Mouse (Mus musculus) CH12.LX (cell line): ENCODE measurements around the gene Artn. TPM values are rescaled to one million over a fixed set of nuclear protein-coding genes. Genes with fewer than 3 reads are reported as not detected.

Experiments used
- DNase-seq: peaks from one replicate; pipeline ENCODE4 v3.0.0-alpha.2; 2013; ENCODE audit errors: extremely low read depth
- H3K27ac ChIP-seq: 2 replicates; pipeline ENCODE4 v1.5.1; 2012; ENCODE audit warnings: low read depth, mild to moderate bottlenecking, control low read depth, moderate library complexity; ENCODE audit not compliant: insufficient read depth
- H3K27me3 ChIP-seq: replicated peaks from 2 replicates; pipeline ENCODE3; 2012; ENCODE audit warnings: inconsistent platforms
- H3K36me3 ChIP-seq, 2 experiments: replicated peaks in 1 of 2; 2 replicates each; pipeline versions ENCODE3 to v1.6.1; 2012; ENCODE audit warnings: inconsistent platforms in 1 of 2, low read length in 1 of 2, mild to moderate bottlenecking in 1 of 2, mixed read lengths in 1 of 2, moderate library complexity in 1 of 2; ENCODE audit not compliant: control insufficient read depth in 1 of 2, insufficient read depth in 1 of 2
- H3K4me1 ChIP-seq, 2 experiments: 2 replicates each; pipeline ENCODE4 v1.6.1; 2012; ENCODE audit warnings: inconsistent platforms in 1 of 2, moderate library complexity in 1 of 2; ENCODE audit not compliant: insufficient read depth in 2 of 2, control insufficient read depth in 1 of 2
- H3K4me2 ChIP-seq: 2 replicates; pipeline ENCODE4 v1.6.1; 2012; ENCODE audit warnings: low read depth, mild to moderate bottlenecking, control low read depth; ENCODE audit not compliant: poor library complexity, insufficient read depth, severe bottlenecking
- H3K4me3 ChIP-seq, 3 experiments: fragments of 150-350 bp in 1 of 3; sonication (generic) in 1 of 3; replicated peaks in 1 of 3; 2 replicates each; pipeline versions ENCODE3 to v1.5.1; 2011 to 2012; ENCODE audit warnings: low read depth in 2 of 3, low read length in 2 of 3, mild to moderate bottlenecking in 2 of 3, moderate library complexity in 2 of 3, control low read depth in 1 of 3, improper control_type of control experiment in 1 of 3, inconsistent platforms in 1 of 3, mixed read lengths in 1 of 3; ENCODE audit not compliant: poor library complexity in 1 of 3
- H3K79me2 ChIP-seq: replicated peaks from 2 replicates; pipeline ENCODE4 v1.6.1; 2012; ENCODE audit warnings: mild to moderate bottlenecking, moderate library complexity; ENCODE audit not compliant: control insufficient read depth, poor library complexity, insufficient read depth, severe bottlenecking; ENCODE audit errors: extremely low read depth
- H3K9ac ChIP-seq: 2 replicates; pipeline ENCODE4 v1.6.1; 2012; ENCODE audit warnings: low read depth, mild to moderate bottlenecking, control low read depth, moderate library complexity; ENCODE audit not compliant: insufficient read depth
- H3K9me3 ChIP-seq: replicated peaks from 2 replicates; pipeline ENCODE3; 2012; ENCODE audit warnings: low read length, inconsistent platforms, mixed read lengths
- BHLHE40 ChIP-seq: IDR thresholded peaks from 2 replicates; pipeline ENCODE4 v1.6.1; 2011; ENCODE audit warnings: mild to moderate bottlenecking, low read depth, low read length, improper control_type of control experiment
- CHD1 ChIP-seq: IDR thresholded peaks from 2 replicates; pipeline ENCODE4 v1.6.1; 2012; ENCODE audit warnings: low read depth, low read length, improper control_type of control experiment, inconsistent platforms
- CHD2 ChIP-seq: IDR thresholded peaks from 2 replicates; pipeline ENCODE4 v1.6.1; 2011; ENCODE audit warnings: low read length, improper control_type of control experiment
- CTCF ChIP-seq, 2 experiments: IDR thresholded peaks in 1 of 2; conservative IDR thresholded peaks in 1 of 2; 2 replicates each; pipeline ENCODE4 v1.5.1; 2011 to 2012; ENCODE audit warnings: low read depth in 2 of 2, low read length in 2 of 2, improper control_type of control experiment in 1 of 2, inconsistent platforms in 1 of 2, mild to moderate bottlenecking in 1 of 2, moderate library complexity in 1 of 2
- E2F4 ChIP-seq: IDR thresholded peaks from 2 replicates; pipeline ENCODE4 v1.6.1; 2011; ENCODE audit warnings: low read depth, low read length, improper control_type of control experiment; ENCODE audit not compliant: insufficient replicate concordance
- ETS1 ChIP-seq: conservative IDR thresholded peaks from 2 replicates; pipeline ENCODE4 v1.6.1; 2012; ENCODE audit warnings: low read depth, mild to moderate bottlenecking, inconsistent platforms, low read length, improper control_type of control experiment, moderate library complexity
- HCFC1 ChIP-seq: IDR thresholded peaks from 2 replicates; pipeline ENCODE4 v1.6.1; 2012; ENCODE audit warnings: low read depth, mild to moderate bottlenecking, inconsistent platforms, low read length, improper control_type of control experiment
- IRF4 ChIP-seq: IDR thresholded peaks from 2 replicates; pipeline ENCODE4 v1.6.1; 2014; ENCODE audit warnings: low read depth, mild to moderate bottlenecking, inconsistent platforms, low read length, improper control_type of control experiment
- JUND ChIP-seq: conservative IDR thresholded peaks from 2 replicates; pipeline ENCODE4 v1.6.1; 2011; ENCODE audit warnings: low read depth, low read length, improper control_type of control experiment
- MXI1 ChIP-seq: IDR thresholded peaks from 2 replicates; pipeline ENCODE4 v1.6.1; 2011; ENCODE audit warnings: mild to moderate bottlenecking, low read depth, low read length, improper control_type of control experiment
- MYC ChIP-seq: IDR thresholded peaks from 2 replicates; pipeline ENCODE4 v1.6.1; 2011; ENCODE audit warnings: low read depth, mild to moderate bottlenecking, improper control_type of control experiment, low read length
- NRF1 ChIP-seq: IDR thresholded peaks from 2 replicates; pipeline ENCODE4 v1.6.1; 2014; ENCODE audit warnings: low read depth, mild to moderate bottlenecking, inconsistent platforms, low read length, improper control_type of control experiment, moderate library complexity
- PAX5 ChIP-seq: IDR thresholded peaks from 2 replicates; pipeline ENCODE4 v1.6.1; 2012; ENCODE audit warnings: low read length, inconsistent platforms, mixed read lengths
- POLR2A ChIP-seq: IDR thresholded peaks from 2 replicates; pipeline ENCODE4 v1.6.1; 2011; ENCODE audit warnings: low read depth, mild to moderate bottlenecking, improper control_type of control experiment, low read length
- POLR2AphosphoS2 ChIP-seq: IDR thresholded peaks from 2 replicates; pipeline ENCODE4 v1.6.1; 2011; ENCODE audit warnings: low read depth, low read length, improper control_type of control experiment
- SIN3A ChIP-seq: IDR thresholded peaks from 2 replicates; pipeline ENCODE4 v1.6.1; 2012; ENCODE audit warnings: low read length, improper control_type of control experiment, inconsistent platforms
- TBP ChIP-seq: conservative IDR thresholded peaks from 2 replicates; pipeline ENCODE4 v1.6.1; 2011; ENCODE audit warnings: low read depth, low read length, improper control_type of control experiment
- TCF12 ChIP-seq: IDR thresholded peaks from 2 replicates; pipeline ENCODE4 v1.6.1; 2014; ENCODE audit warnings: low read depth, mild to moderate bottlenecking, inconsistent platforms, low read length, improper control_type of control experiment
- UBTF ChIP-seq: IDR thresholded peaks from 2 replicates; pipeline ENCODE4 v1.6.1; 2012; ENCODE audit warnings: low read depth, mild to moderate bottlenecking, inconsistent platforms, low read length, improper control_type of control experiment, moderate library complexity
- USF1 ChIP-seq: IDR thresholded peaks from 2 replicates; pipeline ENCODE4 v1.6.1; 2014; ENCODE audit warnings: low read depth, mild to moderate bottlenecking, inconsistent platforms, low read length, improper control_type of control experiment
- ZMIZ1 ChIP-seq: IDR thresholded peaks from 2 replicates; pipeline ENCODE4 v1.6.1; 2012; ENCODE audit warnings: low read depth, mild to moderate bottlenecking, inconsistent platforms, low read length, improper control_type of control experiment
- dilution Hi-C: fragments of 300-500 bp; cut with MboI; formaldehyde crosslinking; loops from 2 replicates; pipeline ENCODE4 v1.14.3; 2020; ENCODE audit warnings: low sequenced_read_pairs; ENCODE audit not compliant: extremely low pct_unique_long_range_greater_than_20kb, extremely low pct_ligation_motif_present
- in situ Hi-C: fragments of 300-500 bp; cut with MboI; formaldehyde crosslinking; loops from 3 replicates; pipeline ENCODE4 v1.14.3; 2019; ENCODE audit warnings: low sequenced_read_pairs, low pct_ligation_motif_present, low pct_unique_long_range_greater_than_20kb, mixed read lengths
- polyA plus RNA-seq: library from polyadenylated mRNA; unstranded; fragments of >175 nt; gene quantifications from 2 replicates; pipeline ENCODE4 v1.2.1, GENCODE M21; 2012; ENCODE audit warnings: low read depth; ENCODE audit not compliant: insufficient read length
- total RNA-seq, 2 experiments: library from RNA; depleted of rRNA; stranded (reverse); fragments of 300-350 nt in 1 of 2; fragments of >200 nt in 1 of 2; gene quantifications; 2 replicates each; pipeline ENCODE4 v1.2.3; 2012 to 2014

Gene Artn
- total and polyA plus RNA-seq, 3 experiments, result not detected

GRCm38 (mm10) chr4:117889471-117889870 lies 40.1 kb downstream of the Artn start:
- no peak overlapping the region for H3K4me2 ChIP-seq
- no peak for DNase-seq
- peaks cover 34 to 60% of the 10 kb centered on the region in 2 experiments for H3K36me3 ChIP-seq
- H3K27me3 ChIP-seq, result no peaks in the 10 kb centered on the region
- TF ChIP-seq TBP, result no peak
- no peak for TF ChIP-seq SIN3A
- TF ChIP-seq BHLHE40, result no peak
- no peak for TF ChIP-seq UBTF
- TF ChIP-seq USF1, result no peak
- TF ChIP-seq MXI1, result no peak
- no peak for TF ChIP-seq HCFC1
- no peak for TF ChIP-seq ZMIZ1
- no peak for TF ChIP-seq POLR2A
- TF ChIP-seq CHD2, result no peak
- no peak for TF ChIP-seq TCF12
- TF ChIP-seq MYC, result no peak
- TF ChIP-seq E2F4, result no peak
- TF ChIP-seq ETS1, result no peak
- no peak for TF ChIP-seq NRF1
- TF ChIP-seq CHD1, result no peak
- TF ChIP-seq IRF4, result no peak
- TF ChIP-seq JUND, result no peak
- TF ChIP-seq CTCF (conservative IDR thresholded peaks at IDR 0.05 in 1 of 2, IDR thresholded peaks at IDR 0.05 in 1 of 2; ENCODE audit: low read depth in 2 of 2, low read length in 2 of 2), result no peak
- TF ChIP-seq POLR2AphosphoS2, result no peak
- no peak overlapping the region for H3K27ac ChIP-seq
- dilution Hi-C loops, result no loop called here
- in situ Hi-C loops, result no loop called here
- H3K9ac ChIP-seq, result no peak overlapping the region
- peaks cover 21% of the 10 kb centered on the region for H3K79me2 ChIP-seq
- H3K9me3 ChIP-seq, result no peaks in the 10 kb centered on the region
- peaks cover 8 to 34% of the 10 kb centered on the region in 2 experiments for H3K4me1 ChIP-seq
- no peak overlapping the region for H3K4me3 ChIP-seq

- peaks cover 21% of the 10 kb centered on the region for H3K79me2 ChIP-seq
- H3K27ac ChIP-seq, result no peak overlapping the region
- H3K9me3 ChIP-seq, result no peaks in the 10 kb centered on the region
- no peak overlapping the region for H3K9ac ChIP-seq
- dilution Hi-C loops (no loop called here), in situ Hi-C loops (no loop called here)
- peaks cover 38 to 59% of the 10 kb centered on the region in 2 experiments for H3K36me3 ChIP-seq
- no peak overlapping the region for H3K4me3 ChIP-seq
- DNase-seq, result no peak
- H3K4me1 ChIP-seq, result peaks cover 8 to 34% of the 10 kb centered on the region in 2 experiments
- peak; percentile 6; the same call in 1 of the 2 replicates for TF ChIP-seq POLR2AphosphoS2
- no peak for TF ChIP-seq PAX5
- TF ChIP-seq, all 38 proteins: peak for 1
- Histone ChIP-seq H3K27me3 (no peaks in the 10 kb centered on the region), H3K4me2 (no peak overlapping the region)
Observed at GRCm38 (mm10) chr4:117887920-117888319, 41.6 kb downstream of the Artn start.
